Mouse (Mus musculus) granulocyte monocyte progenitor cell, adult 5-6 weeks (primary cell): ENCODE data around the gene Prmt3. TPM values are rescaled to one million over a fixed set of nuclear protein-coding genes. Genes with fewer than 3 reads are reported as not detected.

Experiments
- ATAC-seq: replicated peaks from 2 replicates; pipeline ENCODE4 v1.8.0; 2016; ENCODE audit warnings: mild to moderate bottlenecking, moderate TSS enrichment, inconsistent platforms; ENCODE audit not compliant: poor library complexity, severe bottlenecking
- total RNA-seq, 2 experiments: library from RNA; stranded (forward) in 1 of 2; stranded (reverse) in 1 of 2; fragments of 200-712, 200-1000 nt in 1 of 2; fragments of >200 nt in 1 of 2; fragmentation: Nextera tagmentation in 1 of 2; gene quantifications; 2 replicates each; pipeline ENCODE4 v1.2.3; 2014 to 2017

The Prmt3 gene
- total RNA-seq, 2 experiments from 2014 or later = 57.4 to 79.0 TPM

- no peak for ATAC-seq
Measured at GRCm38 (mm10) chr7:49787383-49787645, 9.2 kb downstream of the Prmt3 start.

- peak; percentile 83 for ATAC-seq
Measured at GRCm38 (mm10) chr7:49794304-49794703, 16.2 kb downstream of the Prmt3 start.

GRCm38 (mm10) chr7:49797171-49797570, 19.0 kb downstream of the Prmt3 start:
- no peak for ATAC-seq

- ATAC-seq = no peak
Measured at GRCm38 (mm10) chr7:49803511-49803910, 25.4 kb downstream of the Prmt3 start.

GRCm38 (mm10) chr7:49804638-49805165, 26.6 kb downstream of the Prmt3 start:
- ATAC-seq = no peak

- no peak for ATAC-seq
Measured at GRCm38 (mm10) chr7:49805618-49806017, 27.5 kb downstream of the Prmt3 start.

- no peak for ATAC-seq
Measured at GRCm38 (mm10) chr7:49807093-49807682, 29.0 kb downstream of the Prmt3 start.

DNA sequence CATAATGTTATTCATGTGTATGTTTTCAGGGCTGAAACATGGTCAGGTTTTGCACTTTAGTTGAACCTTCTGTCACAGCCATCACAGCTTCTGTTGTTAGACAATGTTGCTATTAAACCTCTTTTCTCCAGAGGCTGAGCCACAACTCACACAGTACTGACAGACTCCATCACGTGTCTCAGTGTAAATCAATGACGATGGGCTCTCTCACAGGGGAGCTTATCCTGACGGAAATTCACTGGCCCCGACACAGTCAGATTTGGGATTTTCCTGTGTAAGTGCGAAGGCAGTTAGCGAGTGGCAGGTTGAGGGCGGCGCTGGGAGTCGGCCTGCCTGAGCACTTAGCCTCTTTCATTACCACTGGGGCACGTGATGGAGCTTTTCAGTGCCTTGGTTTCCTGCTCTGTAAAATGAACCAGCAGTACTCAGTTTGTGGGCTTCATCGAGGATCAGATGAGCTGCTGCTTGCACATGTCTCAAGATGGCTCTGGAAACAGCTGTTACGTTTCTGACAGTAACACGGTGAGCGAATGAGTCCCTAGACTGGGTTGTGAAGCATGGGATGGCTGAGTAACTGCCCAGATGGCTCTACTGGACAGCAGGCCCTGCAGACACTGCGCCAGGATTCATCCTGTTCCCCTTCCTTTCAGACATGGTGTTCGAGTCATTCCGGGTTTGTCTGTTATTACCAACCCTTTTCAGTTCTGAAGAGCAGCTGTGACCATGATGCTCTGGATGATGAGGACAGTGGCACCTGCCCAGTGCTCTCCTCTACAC, 29.9 kb downstream of the Prmt3 start:
- no peak for ATAC-seq

GRCm38 (mm10) chr7:49809100-49809499, 31.0 kb downstream of the Prmt3 start:
- ATAC-seq = no peak

- no peak for ATAC-seq
Measured at GRCm38 (mm10) chr7:49809562-49809961, 31.4 kb downstream of the Prmt3 start.

DNA sequence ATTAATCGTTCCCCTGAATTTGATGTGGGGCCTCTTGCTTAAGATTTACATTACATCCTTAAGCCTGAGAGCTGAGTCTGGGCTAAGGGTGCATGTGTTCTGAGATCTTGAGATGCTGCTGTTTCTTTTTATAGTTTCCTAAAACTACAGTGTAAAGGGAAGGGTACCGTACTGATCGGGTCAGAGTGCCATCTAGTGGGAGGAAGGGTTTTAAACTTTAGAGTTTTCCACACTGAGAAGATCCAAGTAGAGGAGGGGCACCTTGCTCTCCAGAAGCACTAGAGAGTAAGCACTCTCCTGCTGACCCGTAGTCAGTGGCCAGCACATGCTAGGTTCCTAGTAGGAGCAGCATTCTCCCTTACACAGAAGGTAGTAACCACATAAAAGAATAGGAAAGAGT, 33.2 kb downstream of the Prmt3 start:
- ATAC-seq = 0 out of 2 replicates have a peak, but pooled peaks have one; percentile 30

DNA sequence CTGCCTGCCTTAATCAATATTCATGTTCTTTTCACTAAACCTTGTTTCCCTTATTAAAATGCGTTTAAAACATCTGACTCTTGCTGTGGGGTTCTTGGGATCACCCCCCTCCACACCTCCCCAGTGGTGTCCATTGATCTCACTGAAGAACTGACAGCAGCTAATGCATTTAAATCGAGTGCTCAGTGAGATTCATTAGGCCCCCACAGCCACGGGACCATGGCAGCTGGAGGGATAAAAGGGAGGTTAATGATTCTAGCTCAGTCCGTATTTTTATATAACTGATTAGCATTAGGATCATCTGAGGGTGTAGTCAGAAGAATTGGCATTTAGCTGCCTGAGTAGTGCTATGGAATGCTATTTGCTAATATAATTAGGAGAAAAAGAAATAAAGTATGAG, 41.2 kb downstream of the Prmt3 start:
- ATAC-seq = no peak

DNA sequence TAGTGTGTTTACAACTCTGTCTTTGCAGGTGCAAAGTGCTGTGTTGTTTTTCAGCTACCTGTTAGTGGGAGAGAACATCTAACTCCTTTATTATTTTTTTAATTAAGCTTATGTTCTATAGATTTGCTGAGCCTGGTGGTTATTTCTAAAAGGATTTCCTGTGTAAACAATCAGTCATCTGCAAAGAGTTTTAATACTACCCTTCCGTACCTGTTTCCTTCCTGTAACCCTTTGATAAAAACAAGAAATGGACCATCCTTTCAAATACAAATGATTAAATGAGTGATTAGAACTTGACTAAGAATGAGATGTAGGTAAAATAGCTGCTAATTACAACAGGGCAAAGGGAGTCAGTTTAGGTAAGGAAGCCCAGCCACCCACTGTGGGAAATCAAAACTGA, 43.2 kb downstream of the Prmt3 start:
- ATAC-seq = no peak

- ATAC-seq = no peak
Measured at GRCm38 (mm10) chr7:49822028-49822427, 43.9 kb downstream of the Prmt3 start.

DNA sequence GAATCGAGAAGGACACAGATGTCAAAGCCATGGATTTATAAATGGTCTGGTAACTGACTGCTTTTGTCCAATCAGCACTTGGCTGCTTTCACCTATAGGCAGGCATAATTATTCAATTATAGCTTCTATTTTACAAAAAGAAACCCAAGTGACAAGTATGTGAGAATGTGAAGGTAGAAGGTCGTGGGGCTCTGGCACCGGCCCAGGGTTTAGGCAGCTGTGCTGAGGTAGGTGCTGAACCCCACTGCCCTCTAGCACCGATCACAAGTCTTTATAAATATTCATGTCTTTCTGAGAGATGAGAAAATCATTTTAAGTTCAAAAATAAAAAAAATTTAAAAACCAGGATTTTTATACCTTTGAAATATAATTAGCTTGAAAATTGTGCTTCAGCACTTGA, 45.4 kb downstream of the Prmt3 start:
- ATAC-seq = no peak

- no peak for ATAC-seq
Measured at GRCm38 (mm10) chr7:49824043-49824442, 45.9 kb downstream of the Prmt3 start.

- ATAC-seq = no peak
Measured at GRCm38 (mm10) chr7:49824581-49824980, 46.4 kb downstream of the Prmt3 start.

DNA sequence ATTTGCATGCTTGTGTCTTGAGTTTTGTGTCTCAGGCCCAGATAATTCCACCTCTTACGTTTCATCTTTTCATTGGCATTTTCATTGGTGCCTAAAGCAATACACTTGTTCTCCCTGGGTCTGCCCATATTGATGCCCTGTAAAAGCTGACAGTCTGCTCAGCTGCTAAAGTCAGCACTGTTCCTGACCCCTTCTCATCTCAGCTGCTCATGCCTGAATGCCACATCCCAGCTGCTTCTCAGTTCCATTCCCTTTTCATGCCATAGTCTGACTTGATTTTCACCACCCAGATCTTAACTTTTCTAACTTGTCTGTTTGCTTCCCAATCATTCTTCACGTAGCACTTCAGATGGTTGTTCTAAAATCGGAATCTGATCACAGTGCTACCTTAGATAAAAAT, 47.3 kb downstream of the Prmt3 start:
- ATAC-seq = no peak

- ATAC-seq = no peak; the same call in 1 of the 2 replicates
Measured at GRCm38 (mm10) chr7:49827920-49828319, 49.8 kb downstream of the Prmt3 start.

- ATAC-seq = peak; percentile 56
Measured at GRCm38 (mm10) chr7:49842366-49843282, 64.5 kb downstream of the Prmt3 start.
